Mouse (Mus musculus) myocyte (in vitro differentiated cells): ENCODE measurements around the gene Trpm6. TPM values are rescaled to one million over a fixed set of nuclear protein-coding genes. Genes with fewer than 3 reads are reported as not detected.

Source experiments
- H3K27me3 ChIP-seq: one replicate; pipeline ENCODE4 v1.6.1; 2011; ENCODE audit not compliant: control insufficient read depth, insufficient read depth, insufficient read length
- H3K36me3 ChIP-seq: one replicate; pipeline ENCODE4 v1.6.1; 2011; ENCODE audit not compliant: control insufficient read depth, insufficient read depth
- H3K4me2 ChIP-seq: one replicate; pipeline ENCODE4 v1.6.1; 2011; ENCODE audit warnings: low read depth, control low read depth
- H3K4me3 ChIP-seq: one replicate; pipeline ENCODE4 v1.5.1; 2011; ENCODE audit warnings: mild to moderate bottlenecking, control low read depth, moderate library complexity
- H3K79me2 ChIP-seq: one replicate; pipeline ENCODE4 v1.6.1; 2011; ENCODE audit not compliant: control insufficient read depth, insufficient read depth
- H3ac ChIP-seq: one replicate; pipeline ENCODE4 v1.6.1; 2011; ENCODE audit not compliant: control insufficient read depth, insufficient read length
- CEBPB ChIP-seq: IDR thresholded peaks from 2 replicates; pipeline ENCODE4 v1.6.1; 2011; ENCODE audit warnings: mild to moderate bottlenecking, moderate library complexity; ENCODE audit not compliant: poor library complexity, insufficient read depth, severe bottlenecking
- E2F4 ChIP-seq: IDR thresholded peaks from one replicate; pipeline ENCODE4 v1.6.1; 2011; ENCODE audit warnings: mild to moderate bottlenecking, control low read depth, moderate library complexity; ENCODE audit not compliant: insufficient read depth
- MAX ChIP-seq: IDR thresholded peaks from one replicate; pipeline ENCODE4 v1.6.1; 2011; ENCODE audit warnings: low read depth, mild to moderate bottlenecking, control low read depth
- MYOD1 ChIP-seq, 3 experiments: IDR thresholded peaks; one replicate each; pipeline ENCODE4 v1.6.1; 2011; ENCODE audit warnings: control low read depth in 2 of 3, low read depth in 2 of 3, mild to moderate bottlenecking in 2 of 3, moderate library complexity in 1 of 3; ENCODE audit not compliant: insufficient read length in 2 of 3, control insufficient read depth in 1 of 3
- MYOG ChIP-seq, 3 experiments: IDR thresholded peaks; one replicate each; pipeline ENCODE4 v1.6.1; 2011; ENCODE audit warnings: control low read depth in 2 of 3, low read depth in 2 of 3, mild to moderate bottlenecking in 2 of 3; ENCODE audit not compliant: insufficient read length in 2 of 3, control insufficient read depth in 1 of 3, insufficient read depth in 1 of 3
- POLR2A ChIP-seq: IDR thresholded peaks from one replicate; pipeline ENCODE4 v1.6.1; 2011; ENCODE audit warnings: low read depth, mild to moderate bottlenecking, control low read depth, moderate library complexity; ENCODE audit not compliant: insufficient read length
- POLR2AphosphoS2 ChIP-seq: IDR thresholded peaks from one replicate; pipeline ENCODE4 v1.6.1; 2011; ENCODE audit warnings: low read depth, control low read depth; ENCODE audit not compliant: insufficient read length
- REST ChIP-seq: IDR thresholded peaks from one replicate; pipeline ENCODE4 v1.6.1; 2011; ENCODE audit warnings: mild to moderate bottlenecking, control low read depth, moderate library complexity; ENCODE audit not compliant: insufficient read depth, insufficient read length
- SRF ChIP-seq: IDR thresholded peaks from one replicate; pipeline ENCODE4 v1.6.1; 2011; ENCODE audit warnings: low read depth; ENCODE audit not compliant: control insufficient read depth, insufficient read length
- TCF12 ChIP-seq: IDR thresholded peaks from one replicate; pipeline ENCODE4 v1.6.1; 2011; ENCODE audit warnings: mild to moderate bottlenecking, control low read depth; ENCODE audit not compliant: poor library complexity, insufficient read depth, severe bottlenecking
- TCF3 ChIP-seq: IDR thresholded peaks from one replicate; pipeline ENCODE4 v1.6.1; 2011; ENCODE audit warnings: low read depth, control low read depth; ENCODE audit not compliant: insufficient read length
- USF1 ChIP-seq: IDR thresholded peaks from one replicate; pipeline ENCODE4 v1.6.1; 2011; ENCODE audit warnings: low read depth, mild to moderate bottlenecking, control low read depth, moderate library complexity
- polyA plus RNA-seq: library from polyadenylated mRNA; unstranded; fragments of >200 nt; fragmentation: generic; extraction: Trizol; gene quantifications from one replicate; pipeline ENCODE4 v1.2.1, GENCODE M21; 2012; ENCODE audit warnings: missing spikeins

Gene Trpm6
- polyA plus RNA-seq, 1 experiment: 0.08 TPM

GRCm38 (mm10) chr19:18889117-18889627, 139.4 kb downstream of the Trpm6 start:
- no peaks in the 10 kb centered on the region for H3K27me3 ChIP-seq
- H3K4me2 ChIP-seq: peak overlapping the region; percentile 75
- no peaks in the 10 kb centered on the region for H3K36me3 ChIP-seq
- no peaks in the 10 kb centered on the region for H3K79me2 ChIP-seq
- no peak overlapping the region for H3K4me3 ChIP-seq
- H3ac ChIP-seq: no peak overlapping the region
- no peak for TF ChIP-seq TCF12
- no peak for TF ChIP-seq USF1
- no peak for TF ChIP-seq SRF
- TF ChIP-seq POLR2AphosphoS2: no peak

GRCm38 (mm10) chr19:18889632-18890031, 139.8 kb downstream of the Trpm6 start:
- no peaks in the 10 kb centered on the region for H3K79me2 ChIP-seq
- no peak for TF ChIP-seq TCF12
- no peak for TF ChIP-seq MAX
- TF ChIP-seq MYOD1 (IDR thresholded peaks at IDR 0.05; ENCODE audit: control insufficient read depth in 1 of 3, insufficient read length in 2 of 3, low read depth in 2 of 3): no peak
- no peaks in the 10 kb centered on the region for H3K36me3 ChIP-seq
- H3K4me2 ChIP-seq: peak overlapping the region; percentile 75
- no peak overlapping the region for H3K4me3 ChIP-seq
- H3ac ChIP-seq: no peak overlapping the region
- H3K27me3 ChIP-seq: no peaks in the 10 kb centered on the region

- H3K4me2 ChIP-seq: peak overlapping the region; percentile 28
- H3ac ChIP-seq: no peak overlapping the region
- H3K36me3 ChIP-seq: no peaks in the 10 kb centered on the region
- H3K79me2 ChIP-seq: no peaks in the 10 kb centered on the region
- H3K27me3 ChIP-seq: no peaks in the 10 kb centered on the region
- no peak overlapping the region for H3K4me3 ChIP-seq
- peak; percentile 33 for TF ChIP-seq POLR2A
- no peak for TF ChIP-seq E2F4
- TF ChIP-seq CEBPB: peak; percentile 76; the same call in 1 of the 2 replicates
Measured at GRCm38 (mm10) chr19:18890216-18890615, 140.4 kb downstream of the Trpm6 start.

DNA sequence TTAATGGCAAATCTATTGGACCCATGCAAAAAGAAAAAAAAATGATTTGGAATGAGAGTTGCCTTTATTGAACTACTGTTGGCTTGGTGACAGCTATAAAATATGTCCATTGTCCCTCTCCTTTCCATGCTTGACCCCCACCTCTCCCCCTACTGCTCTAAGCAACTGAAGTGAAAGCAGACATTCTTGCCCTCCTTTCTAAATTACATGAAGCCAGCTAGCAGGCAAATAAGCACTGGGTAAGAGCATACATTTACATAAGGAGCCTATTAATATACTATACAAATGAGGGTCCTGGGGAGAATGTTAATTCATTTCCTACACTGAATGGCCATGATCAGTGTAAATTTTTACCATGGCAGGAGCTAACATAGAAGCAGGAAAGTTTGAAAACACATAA, 148.5 kb downstream of the Trpm6 start:
- Histone ChIP-seq H3K4me2 (no peak overlapping the region), H3K79me2 (no peaks in the 10 kb centered on the region), H3ac (no peak overlapping the region), H3K4me3 (no peak overlapping the region), H3K36me3 (no peaks in the 10 kb centered on the region), H3K27me3 (no peaks in the 10 kb centered on the region)
- TF ChIP-seq USF1 (no peak), TCF3 (no peak), MAX (no peak), MYOG (IDR thresholded peaks at IDR 0.05; ENCODE audit: control insufficient read depth in 1 of 3, insufficient read depth in 1 of 3, insufficient read length in 2 of 3, low read depth in 2 of 3) (no peak), E2F4 (no peak), POLR2A (no peak), POLR2AphosphoS2 (no peak), REST (no peak), MYOD1 (IDR thresholded peaks at IDR 0.05; ENCODE audit: control insufficient read depth in 1 of 3, insufficient read length in 2 of 3, low read depth in 2 of 3) (no peak), TCF12 (no peak), SRF (no peak), CEBPB (no peak)

DNA sequence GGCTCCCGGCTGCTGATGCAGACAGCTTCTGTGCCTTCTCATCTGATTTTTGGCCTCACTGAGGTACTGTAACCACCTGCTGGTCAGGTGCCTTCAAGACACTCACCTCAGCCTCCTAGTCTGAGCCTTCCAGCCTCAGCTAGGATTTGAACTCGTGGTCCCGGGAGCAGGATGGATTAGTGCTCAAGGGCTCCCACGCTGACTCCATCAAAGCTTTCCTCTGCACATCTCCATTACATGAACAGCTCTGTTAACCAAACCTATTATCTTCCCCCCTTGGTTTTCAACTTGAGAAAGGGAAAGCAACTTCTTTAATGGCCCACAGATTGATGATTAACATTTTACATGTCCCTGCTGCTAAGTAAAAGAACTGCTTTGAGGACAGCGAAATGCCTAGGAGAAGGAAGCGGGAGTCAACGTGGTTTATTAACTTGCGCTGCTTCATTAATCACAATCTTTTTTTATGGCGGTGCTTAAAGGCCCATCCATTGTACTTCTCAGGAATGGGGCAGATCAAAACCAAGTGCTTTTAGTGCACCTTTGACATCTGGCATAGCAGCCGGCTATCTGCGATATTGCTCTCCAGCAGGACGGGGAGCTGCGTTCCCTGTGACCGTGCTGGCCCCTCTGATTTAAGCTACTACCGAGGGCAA, 152.4 kb downstream of the Trpm6 start:
- TF ChIP-seq MYOG (IDR thresholded peaks at IDR 0.05; ENCODE audit: control insufficient read depth in 1 of 3, insufficient read depth in 1 of 3, insufficient read length in 2 of 3, low read depth in 2 of 3): no peak
- TF ChIP-seq USF1: no peak
- no peak for TF ChIP-seq MYOD1 (IDR thresholded peaks at IDR 0.05; ENCODE audit: control insufficient read depth in 1 of 3, insufficient read length in 2 of 3, low read depth in 2 of 3)
- TF ChIP-seq REST: no peak
- no peak for TF ChIP-seq TCF3
- TF ChIP-seq MAX: no peak
- no peak for TF ChIP-seq SRF
- TF ChIP-seq POLR2A: no peak
- TF ChIP-seq POLR2AphosphoS2: no peak
- no peak for TF ChIP-seq TCF12
- no peak for TF ChIP-seq CEBPB
- TF ChIP-seq E2F4: no peak
- no peaks in the 10 kb centered on the region for H3K36me3 ChIP-seq
- H3K27me3 ChIP-seq: no peaks in the 10 kb centered on the region
- no peaks in the 10 kb centered on the region for H3K79me2 ChIP-seq
- no peak overlapping the region for H3K4me2 ChIP-seq
- no peak overlapping the region for H3K4me3 ChIP-seq
- H3ac ChIP-seq: no peak overlapping the region

DNA sequence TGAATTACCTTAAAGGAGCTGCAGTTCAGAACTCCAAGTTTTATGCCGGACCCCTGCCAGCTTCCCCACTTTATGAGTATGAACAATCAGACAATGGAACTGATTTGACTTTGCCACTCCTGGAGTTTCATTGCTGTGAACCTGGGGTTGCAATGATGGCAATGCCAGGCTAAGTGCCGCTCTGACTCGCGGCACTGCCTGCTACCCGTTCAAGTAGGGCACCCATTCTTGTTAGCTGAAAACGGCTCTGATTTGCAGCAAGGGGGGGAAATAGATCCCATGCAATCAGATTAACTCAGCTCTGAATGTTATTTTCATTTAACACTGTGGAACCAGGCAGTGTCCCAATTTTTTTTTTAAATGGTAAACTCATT, 152.9 kb downstream of the Trpm6 start:
- no peaks in the 10 kb centered on the region for H3K36me3 ChIP-seq
- H3K27me3 ChIP-seq: no peaks in the 10 kb centered on the region
- TF ChIP-seq USF1 (no peak), CEBPB (no peak), POLR2AphosphoS2 (no peak), MAX (no peak), MYOD1 (IDR thresholded peaks at IDR 0.05; ENCODE audit: control insufficient read depth in 1 of 3, insufficient read length in 2 of 3, low read depth in 2 of 3) (no peak), REST (no peak), TCF12 (no peak), POLR2A (no peak), MYOG (IDR thresholded peaks at IDR 0.05; ENCODE audit: control insufficient read depth in 1 of 3, insufficient read depth in 1 of 3, insufficient read length in 2 of 3, low read depth in 2 of 3) (no peak)
- H3K4me3 ChIP-seq: no peak overlapping the region
- no peak overlapping the region for H3K4me2 ChIP-seq
- no peak overlapping the region for H3ac ChIP-seq
- no peaks in the 10 kb centered on the region for H3K79me2 ChIP-seq
